Mouse (Mus musculus) neural tube, embryonic 11.5 days (tissue): Measurements from ENCODE around the gene Tomm20. TPM values are rescaled to one million over a fixed set of nuclear protein-coding genes. Genes with fewer than 3 reads are reported as not detected.

Source experiments
- ATAC-seq: fragments of 200-750 bp; cut with Nextera tagmentation; 2 replicates; pipeline ENCODE4 v1.8.0; 2017; ENCODE audit warnings: moderate number of reproducible peaks, mild to moderate bottlenecking, moderate TSS enrichment, moderate library complexity; ENCODE audit not compliant: insufficient read depth, low FRiP score, low TSS enrichment
- DNase-seq: peaks from one replicate; pipeline ENCODE4 v3.0.0-alpha.2; 2015; ENCODE audit warnings: low spot score
- H3K27ac ChIP-seq: fragments of 300-500 bp; sonication (generic); 2 replicates; pipeline ENCODE4 v1.5.1; 2014; ENCODE audit warnings: low read depth, mild to moderate bottlenecking, low read length
- H3K27me3 ChIP-seq: fragments of 300-500 bp; sonication (generic); 2 replicates; pipeline ENCODE4 v1.6.1; 2014; ENCODE audit warnings: mild to moderate bottlenecking, low read length, mixed read lengths; ENCODE audit not compliant: control insufficient read depth, insufficient read depth
- H3K36me3 ChIP-seq: fragments of 300-500 bp; sonication (generic); 2 replicates; pipeline ENCODE4 v1.6.1; 2014; ENCODE audit warnings: mild to moderate bottlenecking, low read length, moderate library complexity, mixed read lengths; ENCODE audit not compliant: control insufficient read depth, insufficient read depth
- H3K4me1 ChIP-seq: fragments of 300-500 bp; sonication (generic); 2 replicates; pipeline ENCODE4 v1.6.1; 2014; ENCODE audit warnings: low read length, mixed read lengths; ENCODE audit not compliant: control insufficient read depth, insufficient read depth
- H3K4me2 ChIP-seq: fragments of 300-500 bp; sonication (generic); 2 replicates; pipeline ENCODE4 v1.6.1; 2014; ENCODE audit warnings: low read depth, mild to moderate bottlenecking, moderate library complexity
- H3K4me3 ChIP-seq: fragments of 300-500 bp; sonication (generic); 2 replicates; pipeline ENCODE4 v1.5.1; 2014; ENCODE audit warnings: low read depth, low read length
- H3K9ac ChIP-seq: fragments of 300-500 bp; sonication (generic); 2 replicates; pipeline ENCODE4 v1.6.1; 2014; ENCODE audit warnings: mild to moderate bottlenecking, low read length
- H3K9me3 ChIP-seq: fragments of 300-500 bp; sonication (generic); 2 replicates; pipeline ENCODE4 v1.6.1; 2016; ENCODE audit warnings: low read length; ENCODE audit not compliant: control insufficient read depth
- WGBS: fragments of 180-500 bp; shearing (Covaris S2); extraction: QIAGEN DNeasy Blood & Tissue Kit; methylation state at CpG from one replicate; pipeline ENCODE4 v1.1.7; 2014; 5-methylcytosine and 5-hydroxymethylcytosine counted together
- polyA plus RNA-seq: library from polyadenylated mRNA; unstranded; fragments of >200 nt; fragmentation: Nextera tagmentation; extraction: Ambion mirVana; gene quantifications from 2 replicates; pipeline ENCODE4 v1.2.1, GENCODE M21; 2014

Gene Tomm20
- polyA plus RNA-seq, 1 experiment from 2014 or later, result 225 TPM

DNA sequence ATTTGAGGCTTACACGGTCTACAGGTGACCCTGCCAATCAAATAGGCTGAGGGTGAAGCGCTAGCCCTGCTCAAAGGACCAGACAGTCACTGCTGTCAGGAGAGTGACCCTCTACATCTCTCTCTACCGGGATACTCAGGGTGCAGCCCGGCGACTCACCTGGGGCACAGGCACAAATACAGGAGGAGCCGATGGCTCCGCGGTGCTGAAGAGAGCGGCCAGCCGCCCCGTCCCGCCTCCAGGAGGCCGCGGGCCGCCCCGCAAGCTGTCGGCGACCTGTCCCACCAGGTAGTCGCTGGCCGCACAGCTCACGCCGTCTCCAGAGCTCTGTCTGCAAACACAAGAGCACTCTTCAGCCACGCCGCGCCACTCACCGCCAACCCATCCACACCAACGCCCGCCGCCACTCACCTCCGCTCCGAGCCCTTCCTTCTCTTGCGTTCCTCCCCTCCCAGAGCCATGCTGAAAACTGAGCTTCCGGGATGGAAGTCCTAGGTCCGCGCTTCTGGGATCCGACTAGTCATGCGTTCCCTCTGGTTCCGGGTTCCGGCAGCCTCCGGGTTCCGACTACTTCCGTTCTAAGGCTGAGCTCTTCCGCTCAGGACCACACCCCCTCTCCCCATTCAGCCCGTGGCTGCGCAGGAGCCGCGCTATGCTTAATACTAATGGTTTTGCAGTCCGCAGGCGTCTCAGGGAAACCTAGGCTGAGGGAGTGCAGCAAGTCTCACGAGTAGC lies 25.1 kb upstream of the Tomm20 start, which contains the start of gene Rbm34:
Rbm34 (minus strand) TSS at position 493 of the 735 bp plus-strand sequence.
- Histone ChIP-seq H3K27ac (0 out of 2 replicates have a peak within 1 kb of the TSS, but pooled peaks have one; percentile 21), H3K4me2 (peak within 1 kb of the TSS; percentile 73), H3K9me3 (no peaks in the 10 kb centered on the region), H3K9ac (peak within 1 kb of the TSS; percentile 79), H3K4me3 (peak within 1 kb of the TSS; percentile 90), H3K36me3 (no peaks in the 10 kb centered on the region; the same call in 1 of the 2 replicates), H3K4me1 (no peaks in the 10 kb centered on the region), H3K27me3 (no peaks in the 10 kb centered on the region)
- peak; percentile 96 for DNase-seq
- under 1% methylated on average over 47 of the region's 50 CpGs for WGBS
- ATAC-seq, result peak; percentile 97

DNA sequence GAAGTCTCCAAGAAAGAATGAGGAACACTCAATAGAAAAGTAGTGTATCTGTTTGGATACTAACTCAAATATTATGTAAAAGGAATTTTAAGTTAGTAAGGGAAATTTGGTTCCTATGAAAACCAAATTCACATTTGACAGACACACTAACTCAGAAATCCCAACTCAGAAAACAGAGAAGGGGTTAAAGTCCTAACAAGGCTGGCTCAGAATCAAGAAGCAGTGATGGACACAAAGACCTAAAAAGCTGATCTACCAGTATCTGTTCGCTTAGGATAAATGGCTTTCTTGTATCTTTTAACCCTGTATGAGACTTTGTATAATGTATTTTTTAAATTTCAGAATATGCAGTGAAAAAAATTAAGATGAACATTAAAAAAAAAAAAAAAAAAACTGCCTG lies 23.9 kb upstream of the Tomm20 start:
- no peak for DNase-seq
- Histone ChIP-seq H3K4me3 (no peak overlapping the region), H3K9ac (no peak overlapping the region), H3K27ac (no peak overlapping the region), H3K27me3 (no peaks in the 10 kb centered on the region), H3K9me3 (no peaks in the 10 kb centered on the region), H3K4me2 (no peak overlapping the region), H3K36me3 (no peaks in the 10 kb centered on the region; the same call in 1 of the 2 replicates), H3K4me1 (no peaks in the 10 kb centered on the region)
- WGBS, result 92% methylated on average over 1 of the region's 1 CpGs
- no peak for ATAC-seq

DNA sequence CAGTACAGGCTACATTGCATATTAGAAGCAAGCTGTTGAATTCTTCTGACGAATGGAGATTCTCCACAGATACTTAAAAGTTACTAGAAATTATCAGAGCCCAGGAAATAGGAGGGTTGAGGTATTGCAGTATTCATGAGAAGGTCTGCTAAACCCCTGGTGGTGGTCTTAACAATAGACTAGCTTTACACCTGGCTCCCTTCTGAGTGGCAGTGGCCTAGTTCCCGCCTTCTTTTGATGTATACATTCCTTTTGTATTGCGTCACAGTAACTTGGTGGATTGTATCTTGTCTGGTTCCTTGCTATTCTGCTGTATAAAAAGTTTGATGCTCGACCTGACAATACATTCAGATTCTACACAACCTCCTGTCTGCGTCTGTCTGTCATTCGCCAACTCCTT lies 22.5 kb upstream of the Tomm20 start:
- DNase-seq (no peak), ATAC-seq (no peak)
- no peaks in the 10 kb centered on the region; the same call in 1 of the 2 replicates for H3K36me3 ChIP-seq

DNA sequence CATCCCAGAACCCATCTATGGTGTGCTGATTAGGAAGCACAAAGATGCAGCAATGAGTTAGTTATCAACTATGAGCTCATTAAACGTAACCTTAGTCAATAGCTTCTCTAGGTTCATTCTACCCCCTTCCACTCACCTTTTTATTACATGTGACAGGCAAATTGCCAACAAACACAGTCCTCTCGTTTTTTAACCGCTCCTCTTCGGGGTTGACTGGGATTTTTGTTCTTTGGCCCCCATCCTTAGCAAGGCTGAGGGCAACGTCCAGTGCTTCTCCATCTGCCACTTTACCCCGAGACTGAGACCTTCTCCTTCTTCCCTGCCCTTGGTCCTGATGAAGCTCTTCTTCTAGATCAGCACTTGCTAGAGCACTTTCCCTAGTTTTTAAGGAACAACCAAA lies 19.6 kb upstream of the Tomm20 start:
- Histone ChIP-seq H3K4me2 (no peak overlapping the region), H3K4me3 (no peak overlapping the region), H3K9me3 (no peaks in the 10 kb centered on the region), H3K36me3 (peaks cover 3% of the 10 kb centered on the region; the same call in 1 of the 2 replicates), H3K27ac (no peak overlapping the region), H3K4me1 (no peaks in the 10 kb centered on the region), H3K27me3 (no peaks in the 10 kb centered on the region), H3K9ac (no peak overlapping the region)
- no peak for ATAC-seq
- no peak for DNase-seq
- 87% methylated on average over 6 of the region's 6 CpGs for WGBS

More for the DNA sequence above, 22.5 kb upstream of the Tomm20 start:
- 92% methylated on average over 6 of the region's 6 CpGs for WGBS
- Histone ChIP-seq H3K9me3 (no peaks in the 10 kb centered on the region), H3K27ac (no peak overlapping the region), H3K4me2 (no peak overlapping the region), H3K9ac (no peak overlapping the region), H3K27me3 (no peaks in the 10 kb centered on the region), H3K4me1 (no peaks in the 10 kb centered on the region), H3K4me3 (no peak overlapping the region)

DNA sequence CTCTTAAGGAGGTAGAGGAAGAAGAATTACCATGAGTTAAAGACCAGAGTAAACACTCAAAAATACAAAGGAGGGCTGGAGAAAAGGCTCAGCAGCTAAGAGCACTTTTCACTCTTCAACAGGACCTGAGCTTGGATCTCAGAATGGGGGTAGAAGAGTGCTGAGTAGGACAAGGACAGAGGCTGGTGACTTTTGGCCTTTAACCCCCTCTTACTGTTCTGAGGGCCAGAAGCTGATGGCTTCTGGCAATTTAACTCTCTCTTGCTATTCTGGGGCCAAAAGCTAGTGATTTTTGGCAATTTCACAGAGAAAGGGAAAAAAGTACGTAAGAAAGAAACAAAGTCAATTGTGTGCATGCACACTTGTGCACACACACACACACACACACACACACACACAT lies 17.2 kb upstream of the Tomm20 start:
- no peaks in the 10 kb centered on the region for H3K9me3 ChIP-seq
- DNase-seq (no peak), ATAC-seq (no peak)
- H3K4me1 ChIP-seq, result no peaks in the 10 kb centered on the region
- H3K9ac ChIP-seq, result no peak overlapping the region
- no peaks in the 10 kb centered on the region for H3K27me3 ChIP-seq
- no peak overlapping the region for H3K4me3 ChIP-seq
- H3K27ac ChIP-seq, result no peak overlapping the region
- 96% methylated on average over 1 of the region's 1 CpGs for WGBS
- peaks cover 3% of the 10 kb centered on the region; the same call in 1 of the 2 replicates for H3K36me3 ChIP-seq
- no peak overlapping the region for H3K4me2 ChIP-seq

DNA sequence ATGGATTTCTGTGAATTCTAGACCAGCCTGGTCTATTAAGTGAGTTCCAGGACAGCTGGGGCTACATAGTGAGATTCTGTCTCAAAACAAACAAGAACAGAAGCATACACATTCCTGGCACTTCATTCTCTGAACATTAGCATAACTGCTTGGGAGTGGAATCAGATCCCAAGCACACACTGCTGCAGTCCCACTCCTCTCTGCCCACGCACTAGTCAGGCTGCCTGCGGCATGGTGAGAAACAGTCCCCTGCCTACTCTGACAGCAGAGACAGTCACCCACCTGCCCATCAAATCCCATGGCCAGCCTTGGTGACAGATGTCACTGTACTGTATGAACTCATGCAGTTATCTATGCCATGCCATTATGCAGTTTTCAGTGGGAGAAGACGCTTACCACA lies 15.9 kb upstream of the Tomm20 start:
- DNase-seq, result no peak
- Histone ChIP-seq H3K9me3 (no peaks in the 10 kb centered on the region), H3K9ac (no peak overlapping the region), H3K36me3 (peaks cover 7% of the 10 kb centered on the region), H3K4me2 (no peak overlapping the region), H3K27me3 (no peaks in the 10 kb centered on the region), H3K4me3 (no peak overlapping the region), H3K27ac (no peak overlapping the region), H3K4me1 (no peaks in the 10 kb centered on the region)
- ATAC-seq, result no peak
- WGBS, result 91% methylated on average over 3 of the region's 3 CpGs

DNA sequence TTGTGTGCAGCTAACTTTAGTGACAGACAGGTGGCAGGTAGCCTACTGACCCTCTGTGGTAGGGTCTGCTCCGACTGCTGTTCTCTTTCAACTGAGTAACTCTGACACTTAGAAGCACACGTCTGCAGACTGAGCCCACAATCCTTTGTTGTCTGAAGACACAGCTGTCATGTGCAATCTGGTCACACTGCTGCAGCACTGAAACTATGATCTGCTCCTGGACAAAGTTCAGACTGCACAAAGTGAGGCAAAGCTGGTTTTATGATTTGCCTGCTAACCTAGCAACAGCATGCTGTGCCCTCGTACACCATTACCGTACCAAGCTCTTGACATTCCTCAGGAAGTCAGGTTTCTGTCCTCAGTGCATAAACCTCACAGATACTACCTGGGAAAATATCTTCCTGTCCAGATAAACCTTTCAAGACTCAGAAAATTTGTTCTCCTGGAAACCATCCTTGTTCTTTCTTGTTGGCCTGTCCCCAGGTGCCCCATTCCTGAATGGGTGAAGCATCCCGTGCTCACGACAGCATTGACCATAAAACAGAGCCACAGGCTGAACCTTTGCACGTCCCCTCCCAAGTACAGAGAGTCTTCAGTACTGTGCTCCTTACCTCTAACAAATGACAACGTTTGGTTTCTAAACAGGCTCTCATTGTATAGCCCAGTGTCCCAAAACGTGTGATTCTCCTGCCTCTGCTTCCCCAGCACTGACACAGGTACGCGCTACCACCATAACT lies 6.4 kb upstream of the Tomm20 start:
- Histone ChIP-seq H3K4me2 (no peak overlapping the region), H3K9ac (no peak overlapping the region), H3K27me3 (no peaks in the 10 kb centered on the region), H3K36me3 (peaks cover 5% of the 10 kb centered on the region; the same call in 1 of the 2 replicates), H3K27ac (no peak overlapping the region), H3K4me3 (no peak overlapping the region), H3K9me3 (no peaks in the 10 kb centered on the region), H3K4me1 (no peaks in the 10 kb centered on the region)
- DNase-seq, result no peak
- WGBS, result 90% methylated on average over 11 of the region's 11 CpGs
- ATAC-seq, result no peak

DNA sequence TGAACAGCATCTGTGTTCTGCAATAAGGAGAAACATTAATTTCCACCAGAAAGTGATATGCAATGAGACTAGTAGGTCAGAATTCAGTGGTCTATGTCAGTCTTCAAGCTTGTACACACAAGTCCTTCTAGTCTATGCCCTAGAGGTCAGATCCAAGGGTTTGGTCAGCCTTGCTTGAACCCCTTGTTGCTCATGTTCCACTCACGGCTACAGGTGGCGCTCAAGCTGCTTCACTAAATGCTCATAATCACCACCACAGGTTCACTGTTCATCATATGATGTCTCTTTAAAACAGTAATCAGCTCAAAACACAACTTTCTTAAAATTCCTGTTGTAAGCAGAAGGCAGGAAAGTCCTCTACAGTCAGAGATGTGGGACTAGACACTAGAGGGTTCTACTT lies 3.9 kb upstream of the Tomm20 start:
- peaks cover 3% of the 10 kb centered on the region; the same call in 1 of the 2 replicates for H3K36me3 ChIP-seq

More for the DNA sequence above, 3.9 kb upstream of the Tomm20 start:
- no peak overlapping the region for H3K27ac ChIP-seq
- ATAC-seq (no peak), DNase-seq (no peak)
- 90% methylated on average over 2 of the region's 2 CpGs for WGBS
- H3K9ac ChIP-seq, result no peak overlapping the region
- no peaks in the 10 kb centered on the region; the same call in 1 of the 2 replicates for H3K4me1 ChIP-seq
- no peak overlapping the region for H3K4me2 ChIP-seq
- no peaks in the 10 kb centered on the region for H3K9me3 ChIP-seq
- H3K27me3 ChIP-seq, result no peaks in the 10 kb centered on the region
- H3K4me3 ChIP-seq, result no peak overlapping the region
